Mouse (Mus musculus) adrenal gland, adult 18-20 months (tissue): ENCODE data around the gene Gabrb3. TPM values are rescaled to one million over a fixed set of nuclear protein-coding genes. Genes with fewer than 3 reads are reported as not detected.

Experiments
- DNase-seq, 2 experiments: peaks; one replicate each; pipeline ENCODE4 v3.0.0; 2021 to 2022; ENCODE audit warnings: low spot score in 2 of 2
- total RNA-seq, 2 experiments: library from RNA; stranded (reverse); gene quantifications; 1 replicate in 1 of 2; 2 replicates in 1 of 2; pipeline ENCODE4 v1.2.3; 2021

Gabrb3 gene
- total RNA-seq, 2 experiments from 2014 or later: 5.8 to 9.6 TPM

GRCm38 (mm10) chr7:57529451-57529850, 110.0 kb downstream of the Gabrb3 start:
- DNase-seq: no peak

GRCm38 (mm10) chr7:57529954-57530353, 110.5 kb downstream of the Gabrb3 start:
- no peak for DNase-seq

GRCm38 (mm10) chr7:57532676-57533075, 113.2 kb downstream of the Gabrb3 start:
- DNase-seq: no peak

GRCm38 (mm10) chr7:57538565-57538964, 119.1 kb downstream of the Gabrb3 start:
- no peak for DNase-seq

GRCm38 (mm10) chr7:57560732-57561436, 141.4 kb downstream of the Gabrb3 start:
- DNase-seq: no peak

GRCm38 (mm10) chr7:57564403-57564802, 144.9 kb downstream of the Gabrb3 start:
- no peak for DNase-seq

GRCm38 (mm10) chr7:57590451-57591248, 171.2 kb downstream of the Gabrb3 start:
- peak; percentile 72 to 77 for DNase-seq

- no peak for DNase-seq
Observed at GRCm38 (mm10) chr7:57591249-57591577, 171.7 kb downstream of the Gabrb3 start.

- DNase-seq: peak; percentile 54 to 63
Observed at GRCm38 (mm10) chr7:57591578-57592431, 172.3 kb downstream of the Gabrb3 start.

- no peak for DNase-seq
Observed at GRCm38 (mm10) chr7:57597341-57597740, 177.8 kb downstream of the Gabrb3 start.

GRCm38 (mm10) chr7:57618697-57619096, 199.2 kb downstream of the Gabrb3 start:
- no peak for DNase-seq

- DNase-seq: no peak
Observed at GRCm38 (mm10) chr7:57620036-57620435, 200.5 kb downstream of the Gabrb3 start.

GRCm38 (mm10) chr7:57623718-57624117, 204.2 kb downstream of the Gabrb3 start:
- DNase-seq: no peak

- no peak for DNase-seq
Observed at GRCm38 (mm10) chr7:57635026-57635425, 215.5 kb downstream of the Gabrb3 start.

- no peak for DNase-seq
Observed at GRCm38 (mm10) chr7:57635687-57636086, 216.2 kb downstream of the Gabrb3 start.

GRCm38 (mm10) chr7:57640796-57641195, 221.3 kb downstream of the Gabrb3 start:
- no peak for DNase-seq

GRCm38 (mm10) chr7:57647345-57647744, 227.9 kb downstream of the Gabrb3 start:
- no peak for DNase-seq

- DNase-seq: no peak
Observed at GRCm38 (mm10) chr7:57648136-57648755, 228.8 kb downstream of the Gabrb3 start.

GRCm38 (mm10) chr7:57677352-57677751, 257.9 kb downstream of the Gabrb3 start:
- no peak for DNase-seq

GRCm38 (mm10) chr7:57689836-57690235, 270.3 kb downstream of the Gabrb3 start:
- DNase-seq: no peak

GRCm38 (mm10) chr7:57700370-57700769, 280.9 kb downstream of the Gabrb3 start:
- peak in 1 of 2 experiments; percentile 25 for DNase-seq
